Mouse (Mus musculus) olfactory bulb, adult 2 months (tissue): ENCODE measurements at regions not wholly inside any gene's neighbourhood (a gene's known extent, or its start where the extent isn't known, plus 50 kb on each side); places are given as distances from the start of the nearest gene placed in this dataset.

Source experiments
- CTCF ChIP-seq: fragments of 200-500 bp; IDR thresholded peaks from 2 replicates; pipeline ENCODE4 v1.5.1; 2012; ENCODE audit warnings: low read depth, mild to moderate bottlenecking, low read length, moderate library complexity; ENCODE audit not compliant: insufficient read depth
- POLR2A ChIP-seq: fragments of 200-500 bp; IDR thresholded peaks from 2 replicates; pipeline ENCODE4 v1.6.1; 2012; ENCODE audit warnings: mild to moderate bottlenecking, low read depth, low read length, moderate library complexity; ENCODE audit not compliant: insufficient read depth

GRCm38 (mm10) chr10:38667841-38668240 lies 153.7 kb downstream of the Rfpl4b start:
- TF ChIP-seq CTCF = no peak
- no peak for TF ChIP-seq POLR2A
